Mouse (Mus musculus) megakaryocyte, embryonic 14.5 days (primary cell): ENCODE data around the gene Gimd1.

ENCODE experiments used
- FLI1 ChIP-seq: IDR thresholded peaks from 2 replicates; pipeline ENCODE4 v1.6.1; 2012; ENCODE audit warnings: low read length, inconsistent platforms, mixed read lengths
- GATA1 ChIP-seq: IDR thresholded peaks from 3 replicates; pipeline ENCODE4 v1.6.1; 2012; ENCODE audit warnings: mixed read lengths, low read length, inconsistent platforms, borderline replicate concordance

DNA sequence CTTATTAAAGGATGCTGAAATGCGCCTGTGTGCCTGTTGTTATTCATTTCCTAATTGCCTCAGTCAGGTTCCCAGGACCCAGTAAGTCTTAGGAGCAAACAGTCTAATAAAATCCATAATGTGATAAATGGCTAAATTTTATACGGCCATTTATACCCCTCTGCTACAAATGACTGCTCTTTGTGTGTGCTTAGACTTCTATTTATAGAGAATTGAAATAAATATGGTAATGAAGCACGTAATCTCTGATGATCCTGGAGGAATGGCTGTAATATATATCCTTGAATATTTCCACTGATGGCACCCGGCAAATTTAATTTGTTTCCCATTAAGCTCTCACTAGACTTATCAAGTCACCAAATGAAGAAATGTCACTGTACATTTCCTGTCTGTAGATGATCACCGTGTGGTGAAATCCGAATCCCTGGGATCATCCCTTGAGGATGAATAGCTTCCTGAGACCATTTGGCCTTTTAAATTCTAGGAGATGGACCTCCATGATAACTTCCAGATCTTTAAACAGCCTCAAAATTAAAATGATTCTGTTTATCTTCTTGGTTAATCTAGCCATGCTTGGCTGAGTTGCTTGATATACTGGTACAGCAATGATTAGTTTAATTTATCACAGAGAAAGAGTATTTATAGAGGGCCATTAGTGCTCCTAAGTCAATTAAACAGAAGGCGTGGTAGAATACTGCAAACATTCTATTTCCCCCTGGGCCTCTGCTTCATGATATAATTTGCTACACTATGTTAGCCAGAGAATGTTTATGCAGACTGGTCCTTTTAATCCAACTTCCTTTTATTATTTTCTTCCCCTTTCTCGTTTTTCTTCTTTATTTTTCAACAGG is 44.3 kb upstream of the Gimd1 start:
- no peak for TF ChIP-seq GATA1
- no peak for TF ChIP-seq FLI1
